Mouse (Mus musculus) intestine, embryonic 16.5 days (tissue): ENCODE data around the gene Nrcam. TPM values are rescaled to one million over a fixed set of nuclear protein-coding genes. Genes with fewer than 3 reads are reported as not detected.

Source experiments
- ATAC-seq: fragments of 200-750 bp; cut with Nextera tagmentation; 2 replicates; pipeline ENCODE4 v1.8.0; 2017; ENCODE audit warnings: moderate TSS enrichment, moderate library complexity
- H3K27ac ChIP-seq: fragments of 300-500 bp; sonication (generic); 2 replicates; pipeline ENCODE4 v1.5.1; 2014; ENCODE audit warnings: mild to moderate bottlenecking, low read length
- H3K27me3 ChIP-seq: fragments of 300-500 bp; sonication (generic); replicated peaks from 2 replicates; pipeline ENCODE4 v1.6.1; 2014; ENCODE audit warnings: low read length, control low read depth, mixed read lengths; ENCODE audit not compliant: control insufficient read depth, insufficient read depth
- H3K36me3 ChIP-seq: fragments of 300-500 bp; sonication (generic); 2 replicates; pipeline ENCODE4 v1.6.1; 2014; ENCODE audit warnings: low read length, control low read depth; ENCODE audit not compliant: control insufficient read depth, insufficient read depth
- H3K4me1 ChIP-seq: fragments of 300-500 bp; sonication (generic); 2 replicates; pipeline ENCODE4 v1.6.1; 2014; ENCODE audit warnings: low read length, control low read depth, mixed read lengths; ENCODE audit not compliant: control insufficient read depth, insufficient read depth
- H3K4me2 ChIP-seq: fragments of 300-500 bp; sonication (generic); 2 replicates; pipeline ENCODE4 v1.6.1; 2014; ENCODE audit warnings: low read depth, low read length, control low read depth
- H3K4me3 ChIP-seq: fragments of 300-500 bp; sonication (generic); 2 replicates; pipeline ENCODE4 v1.5.1; 2014; ENCODE audit warnings: mild to moderate bottlenecking, low read length
- H3K9ac ChIP-seq: fragments of 300-500 bp; sonication (generic); 2 replicates; pipeline ENCODE4 v1.6.1; 2014; ENCODE audit warnings: low read depth, low read length
- H3K9me3 ChIP-seq: fragments of 300-500 bp; sonication (generic); 2 replicates; pipeline ENCODE4 v1.6.1; 2016; ENCODE audit warnings: low read length, control low read depth; ENCODE audit not compliant: control insufficient read depth
- WGBS: fragments of 180-500 bp; shearing (Covaris S2); extraction: QIAGEN DNeasy Blood & Tissue Kit; methylation state at CpG from one replicate; pipeline ENCODE4 v1.1.7; 2014; 5-methylcytosine and 5-hydroxymethylcytosine counted together
- polyA plus RNA-seq: library from polyadenylated mRNA; unstranded; fragments of >200 nt; fragmentation: Nextera tagmentation; extraction: Ambion mirVana; gene quantifications from 2 replicates; pipeline ENCODE4 v1.2.1, GENCODE M21; 2015

Nrcam gene
- polyA plus RNA-seq, 1 experiment from 2014 or later, result 3.6 TPM

DNA sequence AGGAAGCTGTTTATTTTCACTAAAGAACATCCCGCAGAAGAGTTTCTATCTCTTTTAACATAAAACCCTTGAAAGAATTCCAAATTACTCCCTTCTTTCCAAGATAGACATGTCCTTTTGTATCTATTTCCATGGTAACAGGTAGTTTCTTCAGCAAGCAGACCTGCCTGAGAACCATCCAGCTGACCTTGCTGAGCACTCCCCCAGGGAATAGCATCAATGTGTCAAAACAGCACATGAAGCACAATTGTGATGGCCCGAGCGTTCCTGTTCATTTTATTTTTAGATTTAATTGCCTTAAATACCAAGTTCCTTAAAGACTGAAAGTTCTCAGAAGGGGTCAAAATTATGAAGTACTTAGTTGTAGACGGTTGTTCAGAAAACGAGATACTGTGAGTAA lies 16.6 kb downstream of the Nrcam start:
- Histone ChIP-seq H3K4me2 (no peak overlapping the region), H3K4me3 (no peak overlapping the region), H3K4me1 (no peaks in the 10 kb centered on the region), H3K27me3 (no peaks in the 10 kb centered on the region), H3K36me3 (no peaks in the 10 kb centered on the region), H3K9ac (no peak overlapping the region), H3K9me3 (no peaks in the 10 kb centered on the region), H3K27ac (no peak overlapping the region)
- WGBS, result 50% methylated on average over 5 of the region's 5 CpGs
- no peak for ATAC-seq

DNA sequence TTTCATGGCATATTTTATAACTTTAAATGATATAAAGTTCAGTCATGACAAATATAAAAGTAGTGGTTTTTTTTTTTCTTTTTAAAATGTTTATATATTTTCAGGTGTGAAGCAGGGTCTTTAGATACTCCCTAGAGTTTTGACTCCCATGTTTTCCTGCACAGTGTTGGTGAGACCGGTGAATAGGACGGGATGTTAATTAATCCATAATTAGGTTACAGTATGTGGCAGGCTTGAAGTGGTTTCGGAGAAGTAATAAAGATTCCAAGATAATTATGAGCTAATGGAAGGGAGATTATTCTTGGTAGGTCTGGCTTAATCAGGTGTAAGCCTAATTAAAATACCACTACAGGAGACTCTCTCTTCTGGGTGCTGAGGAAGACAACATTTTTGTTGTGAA lies 17.5 kb downstream of the Nrcam start:
- H3K27me3 ChIP-seq, result no peaks in the 10 kb centered on the region
- ATAC-seq, result no peak
- H3K27ac ChIP-seq, result no peak overlapping the region
- 78% methylated on average over 3 of the region's 3 CpGs for WGBS
- no peaks in the 10 kb centered on the region for H3K36me3 ChIP-seq
- H3K4me2 ChIP-seq, result no peak overlapping the region
- no peak overlapping the region for H3K9ac ChIP-seq
- H3K9me3 ChIP-seq, result no peaks in the 10 kb centered on the region
- H3K4me1 ChIP-seq, result no peaks in the 10 kb centered on the region
- no peak overlapping the region for H3K4me3 ChIP-seq

DNA sequence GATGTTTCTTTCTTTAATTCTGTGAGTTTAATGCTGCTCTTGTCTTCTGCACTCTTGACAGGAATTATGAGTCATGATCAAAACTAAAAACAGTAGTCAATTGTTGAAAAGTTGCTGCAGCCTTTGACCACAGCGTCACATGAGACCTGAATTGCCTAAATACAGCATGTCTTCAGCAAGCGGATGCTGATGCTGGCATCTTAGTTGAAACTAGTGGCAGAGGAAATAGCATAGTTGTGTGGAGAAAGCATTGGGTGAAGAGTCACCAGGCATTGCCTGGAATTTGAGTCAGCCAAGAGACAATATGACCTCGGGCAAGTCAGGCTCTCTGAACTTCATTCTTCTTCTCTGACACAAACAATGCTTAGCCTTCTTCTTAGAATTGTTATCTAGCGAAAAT lies 26.4 kb downstream of the Nrcam start:
- ATAC-seq, result no peak

DNA sequence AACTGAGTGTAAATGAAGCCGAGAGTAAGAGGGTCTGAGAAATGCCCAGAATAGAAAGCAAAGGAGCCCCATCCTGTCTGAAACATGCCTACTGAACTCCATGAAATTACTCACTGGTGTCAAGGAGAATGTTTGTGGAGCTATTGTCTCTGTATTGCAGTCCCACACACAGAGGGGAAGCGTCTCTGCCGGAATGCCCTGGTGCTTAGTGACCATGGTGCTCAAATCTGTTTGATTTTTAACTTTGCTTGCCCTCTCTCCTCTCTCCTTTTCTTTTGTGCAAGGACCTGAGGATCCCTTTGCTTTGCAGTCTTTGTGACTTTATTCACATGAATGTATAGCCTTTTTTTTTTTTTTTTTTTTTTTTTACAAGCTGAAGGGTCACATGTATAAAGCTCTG lies 28.8 kb downstream of the Nrcam start:
- H3K27me3 ChIP-seq, result no peaks in the 10 kb centered on the region
- no peaks in the 10 kb centered on the region for H3K4me1 ChIP-seq
- H3K36me3 ChIP-seq, result no peaks in the 10 kb centered on the region
- H3K4me2 ChIP-seq, result no peak overlapping the region
- H3K27ac ChIP-seq, result no peak overlapping the region
- no peak overlapping the region for H3K9ac ChIP-seq
- H3K9me3 ChIP-seq, result no peaks in the 10 kb centered on the region
- WGBS, result 42% methylated on average over 3 of the region's 3 CpGs
- no peak for ATAC-seq
- no peak overlapping the region for H3K4me3 ChIP-seq

More for the DNA sequence above, 26.4 kb downstream of the Nrcam start:
- H3K9ac ChIP-seq, result no peak overlapping the region
- no peaks in the 10 kb centered on the region for H3K9me3 ChIP-seq
- H3K4me2 ChIP-seq, result no peak overlapping the region
- no peaks in the 10 kb centered on the region for H3K36me3 ChIP-seq
- no peak overlapping the region for H3K27ac ChIP-seq
- H3K27me3 ChIP-seq, result no peaks in the 10 kb centered on the region
- H3K4me1 ChIP-seq, result no peaks in the 10 kb centered on the region
- 74% methylated on average over 4 of the region's 4 CpGs for WGBS
- no peak overlapping the region for H3K4me3 ChIP-seq

DNA sequence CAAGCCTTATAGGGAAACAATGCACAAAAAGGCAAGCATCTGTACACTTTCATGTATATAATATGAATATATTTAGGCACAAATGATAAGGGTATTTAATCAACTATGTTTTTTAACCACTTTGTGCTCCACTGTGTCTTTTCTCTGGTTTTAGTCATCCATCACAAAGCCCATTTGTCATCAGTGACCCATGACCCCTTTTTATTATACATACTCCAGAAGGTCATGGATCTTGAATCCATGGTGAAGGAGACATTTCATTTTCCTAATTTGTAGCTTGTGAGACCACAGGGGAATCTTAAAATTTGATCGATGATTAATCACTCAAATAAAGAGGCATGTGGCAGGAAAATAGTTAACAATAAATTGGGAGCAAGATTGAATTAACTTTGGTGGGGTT lies 29.2 kb downstream of the Nrcam start:
- H3K27me3 ChIP-seq, result no peaks in the 10 kb centered on the region
- WGBS, result 80% methylated on average over 1 of the region's 1 CpGs
- no peak overlapping the region for H3K9ac ChIP-seq
- no peaks in the 10 kb centered on the region for H3K9me3 ChIP-seq
- H3K27ac ChIP-seq, result no peak overlapping the region
- H3K36me3 ChIP-seq, result no peaks in the 10 kb centered on the region
- no peaks in the 10 kb centered on the region for H3K4me1 ChIP-seq
- ATAC-seq, result no peak
- no peak overlapping the region for H3K4me3 ChIP-seq
- H3K4me2 ChIP-seq, result no peak overlapping the region

DNA sequence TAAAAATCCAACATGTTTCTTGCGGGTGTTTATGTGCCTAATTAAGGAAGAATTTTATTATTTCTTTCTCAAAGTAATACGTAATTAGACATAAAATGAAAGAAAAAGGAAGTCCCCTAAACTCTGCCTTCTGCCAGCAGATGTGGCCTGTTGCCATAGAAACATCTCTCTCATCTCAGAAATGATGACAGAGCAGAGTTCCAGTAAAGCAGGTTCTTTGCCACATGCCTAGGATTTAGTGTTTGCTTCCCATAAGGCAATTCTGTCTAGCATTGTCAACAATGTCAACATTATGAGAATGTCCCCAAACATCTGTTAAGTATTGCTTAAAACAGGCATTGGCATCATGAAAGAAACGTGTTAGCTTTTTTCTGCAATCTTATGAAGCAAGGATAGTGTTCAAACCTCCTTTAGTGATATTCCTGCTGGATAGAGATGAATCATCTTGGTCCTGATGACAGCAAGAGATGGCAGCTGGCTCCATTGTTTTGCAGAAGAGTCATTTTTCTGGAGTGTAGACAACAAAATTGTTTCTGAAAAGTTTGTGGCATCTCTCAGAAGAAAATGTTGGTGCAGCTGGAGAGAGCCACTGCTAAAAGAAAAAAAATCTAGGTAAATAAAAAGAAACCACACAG lies 42.5 kb downstream of the Nrcam start:
- Histone ChIP-seq H3K4me2 (no peak overlapping the region), H3K4me1 (no peaks in the 10 kb centered on the region), H3K36me3 (no peaks in the 10 kb centered on the region), H3K27ac (no peak overlapping the region), H3K27me3 (no peaks in the 10 kb centered on the region), H3K4me3 (no peak overlapping the region), H3K9me3 (no peaks in the 10 kb centered on the region), H3K9ac (no peak overlapping the region)
- WGBS, result 69% methylated on average over 3 of the region's 3 CpGs
- no peak for ATAC-seq

DNA sequence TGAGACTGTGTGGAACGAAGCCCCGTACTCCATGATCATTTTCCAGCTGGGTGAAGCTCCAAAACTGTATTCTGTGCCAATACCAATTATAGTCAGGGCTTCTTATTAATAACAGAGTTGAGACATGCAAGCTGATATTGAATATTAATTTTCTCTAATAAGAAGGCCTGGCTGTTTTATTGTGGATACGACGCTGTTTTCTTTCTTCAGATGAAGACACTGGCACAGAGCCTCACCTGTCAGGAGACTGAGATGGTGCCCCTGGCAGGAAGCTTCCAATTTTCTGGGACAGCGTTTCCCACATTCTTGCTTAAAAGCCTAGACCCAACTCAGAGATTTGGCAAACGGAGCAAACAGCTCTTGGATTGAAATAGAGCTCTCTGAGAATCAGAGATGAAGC lies 47.3 kb downstream of the Nrcam start:
- no peaks in the 10 kb centered on the region for H3K9me3 ChIP-seq
- no peaks in the 10 kb centered on the region for H3K36me3 ChIP-seq
- H3K4me1 ChIP-seq, result no peaks in the 10 kb centered on the region
- WGBS, result 81% methylated on average over 6 of the region's 6 CpGs
- H3K4me3 ChIP-seq, result no peak overlapping the region
- no peak overlapping the region for H3K9ac ChIP-seq
- H3K27ac ChIP-seq, result no peak overlapping the region
- ATAC-seq, result no peak
- H3K4me2 ChIP-seq, result no peak overlapping the region
- H3K27me3 ChIP-seq, result no peaks in the 10 kb centered on the region

DNA sequence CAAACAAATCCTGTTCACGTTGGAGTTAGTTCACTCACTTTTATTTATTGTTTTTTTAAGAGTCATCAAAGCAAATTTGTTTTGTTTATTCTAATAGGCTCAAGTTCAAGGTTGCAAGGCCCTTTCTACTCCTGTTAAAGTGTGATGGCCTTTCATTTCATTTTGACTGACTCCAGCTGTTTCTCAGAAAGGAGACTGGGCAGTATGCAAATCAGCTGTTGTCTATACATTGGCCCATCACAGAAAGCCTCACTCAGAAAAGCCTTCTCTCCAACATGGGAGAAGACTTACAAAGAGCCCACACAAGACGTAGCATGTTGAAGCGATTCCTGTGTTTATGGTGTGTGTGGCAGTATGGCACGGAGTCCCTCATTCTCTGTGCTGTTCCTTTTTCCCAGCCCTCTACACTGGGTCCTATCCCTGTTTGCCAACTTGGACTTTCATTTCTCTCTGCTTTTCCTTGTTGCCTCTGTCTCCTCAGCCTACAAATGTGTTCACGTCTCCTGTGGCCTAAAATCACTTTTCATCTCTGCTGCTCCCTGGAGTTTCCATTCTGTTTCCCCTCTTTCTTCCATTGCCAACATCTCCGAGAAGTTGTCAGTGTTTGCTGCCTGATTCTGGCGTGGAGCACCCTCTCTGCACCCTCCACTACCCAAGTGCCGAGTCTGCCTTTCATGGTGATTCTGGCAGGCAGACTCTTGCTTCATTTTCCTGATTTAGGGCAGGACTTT lies 49.9 kb downstream of the Nrcam start:
- ATAC-seq, result no peak
- Histone ChIP-seq H3K4me1 (no peaks in the 10 kb centered on the region), H3K27ac (no peak overlapping the region), H3K9ac (no peak overlapping the region), H3K27me3 (no peaks in the 10 kb centered on the region), H3K36me3 (no peaks in the 10 kb centered on the region), H3K4me3 (no peak overlapping the region), H3K4me2 (no peak overlapping the region), H3K9me3 (no peaks in the 10 kb centered on the region)
- 71% methylated on average over 8 of the region's 8 CpGs for WGBS

DNA sequence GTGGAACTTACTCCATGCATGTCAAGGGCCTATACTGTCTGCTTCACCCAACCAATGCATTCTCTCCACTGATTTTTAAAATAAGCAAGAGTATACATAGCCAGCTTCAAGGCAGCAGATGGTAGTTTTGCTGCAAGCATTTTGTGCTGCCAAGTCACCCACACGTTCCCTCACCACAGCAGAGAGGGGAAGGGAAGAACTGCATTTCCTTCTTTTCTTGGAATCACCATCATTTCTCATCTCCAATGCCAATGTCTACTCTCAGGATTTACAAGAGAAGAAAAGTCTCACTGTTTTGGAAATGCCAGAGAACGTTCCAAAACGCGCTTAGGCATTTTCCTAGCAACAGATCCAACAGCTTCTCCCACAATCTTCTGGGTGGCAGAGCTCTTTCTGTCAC lies 52.1 kb downstream of the Nrcam start:
- no peak for ATAC-seq
- WGBS, result 86% methylated on average over 4 of the region's 4 CpGs

DNA sequence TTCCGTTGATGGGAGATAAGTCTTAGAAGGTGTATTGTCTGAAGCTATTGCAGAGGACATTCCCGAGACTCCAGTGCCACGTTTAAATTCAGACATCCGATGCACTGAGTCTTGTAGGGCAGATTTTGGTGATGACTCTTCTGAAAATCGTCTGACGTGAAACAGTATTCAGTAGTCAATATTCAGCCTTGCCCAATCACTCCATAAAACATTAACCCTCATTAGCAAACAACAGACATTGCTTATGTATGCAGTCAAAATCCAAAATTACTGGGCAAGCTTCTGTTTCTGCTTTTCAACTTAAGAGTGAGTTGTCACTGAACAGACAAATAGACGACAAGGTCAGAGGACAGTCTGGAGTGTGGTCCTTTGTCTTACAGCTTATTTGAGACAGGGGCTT lies 57.7 kb downstream of the Nrcam start:
- Histone ChIP-seq H3K36me3 (no peaks in the 10 kb centered on the region), H3K4me3 (no peak overlapping the region), H3K9me3 (no peaks in the 10 kb centered on the region), H3K4me2 (no peak overlapping the region), H3K27me3 (no peaks in the 10 kb centered on the region), H3K4me1 (no peaks in the 10 kb centered on the region), H3K9ac (no peak overlapping the region), H3K27ac (no peak overlapping the region)
- ATAC-seq, result no peak
- WGBS, result 41% methylated on average over 7 of the region's 7 CpGs

More for the DNA sequence above, 52.1 kb downstream of the Nrcam start:
- Histone ChIP-seq H3K36me3 (no peaks in the 10 kb centered on the region), H3K27me3 (no peaks in the 10 kb centered on the region), H3K27ac (no peak overlapping the region), H3K9ac (no peak overlapping the region), H3K4me2 (no peak overlapping the region), H3K9me3 (no peaks in the 10 kb centered on the region), H3K4me3 (no peak overlapping the region), H3K4me1 (no peaks in the 10 kb centered on the region)
